Mouse (Mus musculus) cerebellum, adult 2 months (tissue): ENCODE results near the gene Clta.

Experiments used
- CTCF ChIP-seq: fragments of 200-500 bp; IDR thresholded peaks from 2 replicates; pipeline ENCODE4 v1.5.1; 2011; ENCODE audit warnings: low read depth, mild to moderate bottlenecking, control low read depth, low read length, moderate library complexity, borderline replicate concordance; ENCODE audit not compliant: insufficient read depth
- POLR2A ChIP-seq: fragments of 200-500 bp; IDR thresholded peaks from 2 replicates; pipeline ENCODE4 v1.6.1; 2011; ENCODE audit warnings: low read length, control low read depth, borderline replicate concordance; ENCODE audit not compliant: insufficient read depth

- TF ChIP-seq CTCF = no peak
- TF ChIP-seq POLR2A = no peak
Measured at GRCm38 (mm10) chr4:43960207-43960606, 44.0 kb upstream of the Clta start.
